ENCODE assay signal across 8 mouse cellular contexts in genomic region chr4:123748726-123749415, GRCm38 (mm10). TPM values are rescaled to one million over a fixed set of nuclear protein-coding genes. Genes with fewer than 3 reads are reported as not detected.
DNase-seq lines count a peak whose midpoint lies in the region; ATAC-seq lines count a peak whose summit lies in the region.

No protein-coding gene starts in this region.

- H3K4me3 ChIP-seq in kidney, embryonic 15.5 days (replicated peaks), result peak overlapping the region; percentile 99
- peak overlapping the region; percentile 92 for H3K4me3 ChIP-seq in hindbrain, embryonic 11.5 days (ENCODE audit: low read depth, low read length)
- H3K4me3 ChIP-seq in midbrain, embryonic 14.5 days (replicated peaks; ENCODE audit: low read depth, low read length), result peak overlapping the region; percentile 100

- H3K27me3 ChIP-seq in kidney, embryonic 15.5 days, result no peaks in the 10 kb centered on the region
- no peaks in the 10 kb centered on the region for H3K27me3 ChIP-seq in hindbrain, embryonic 11.5 days (ENCODE audit: control insufficient read depth, insufficient read depth, low read length)
- no peaks in the 10 kb centered on the region for H3K27me3 ChIP-seq in midbrain, embryonic 14.5 days (ENCODE audit: control insufficient read depth, insufficient read depth, low read length)

- peak overlapping the region; percentile 93 for H3K27ac ChIP-seq in kidney, embryonic 15.5 days
- peak overlapping the region; percentile 86; the same call in 1 of the 2 replicates for H3K27ac ChIP-seq in hindbrain, embryonic 11.5 days (ENCODE audit: low read depth, low read length)
- peak overlapping the region; percentile 93 for H3K27ac ChIP-seq in midbrain, embryonic 14.5 days (replicated peaks; ENCODE audit: low read depth, low read length)

- ATAC-seq in kidney, embryonic 15.5 days (replicated peaks; ENCODE audit: low FRiP score), result no peak
- no peak for ATAC-seq in hindbrain, embryonic 11.5 days (ENCODE audit: low FRiP score)
- no peak for ATAC-seq in midbrain, embryonic 14.5 days (ENCODE audit: low FRiP score, low TSS enrichment)

- WGBS in kidney, embryonic 15.5 days, result 11% methylated on average over 10 of the region's 10 CpGs
- 23% methylated on average over 10 of the region's 10 CpGs for WGBS in hindbrain, embryonic 11.5 days
- 14% methylated on average over 10 of the region's 10 CpGs for WGBS in midbrain, embryonic 14.5 days

- H3K9me3 ChIP-seq in kidney, embryonic 15.5 days (replicated peaks), result no peaks in the 10 kb centered on the region
- no peaks in the 10 kb centered on the region for H3K9me3 ChIP-seq in hindbrain, embryonic 11.5 days (ENCODE audit: control insufficient read depth, low read length)
- H3K9me3 ChIP-seq in midbrain, embryonic 14.5 days (ENCODE audit: control insufficient read depth, low read length), result no peaks in the 10 kb centered on the region

- H3K4me1 ChIP-seq in kidney, embryonic 15.5 days, result peaks cover 19% of the 10 kb centered on the region
- H3K4me1 ChIP-seq in hindbrain, embryonic 11.5 days (replicated peaks; ENCODE audit: control insufficient read depth, insufficient read depth, low read length), result peaks cover 4% of the 10 kb centered on the region; the same call in 1 of the 2 replicates
- peaks cover 22% of the 10 kb centered on the region for H3K4me1 ChIP-seq in midbrain, embryonic 14.5 days (ENCODE audit: control insufficient read depth, insufficient read depth, low read length)

- peak overlapping the region; percentile 87 for H3K4me2 ChIP-seq in kidney, embryonic 15.5 days
- H3K4me2 ChIP-seq in hindbrain, embryonic 11.5 days (replicated peaks; ENCODE audit: low read depth, low read length), result peak overlapping the region; percentile 59
- H3K4me2 ChIP-seq in midbrain, embryonic 14.5 days (ENCODE audit: low read length), result peak overlapping the region; percentile 77

- H3K9ac ChIP-seq in kidney, embryonic 15.5 days, result peak overlapping the region; percentile 87
- H3K9ac ChIP-seq in hindbrain, embryonic 11.5 days (ENCODE audit: low read depth, low read length), result peak overlapping the region; percentile 70
- H3K9ac ChIP-seq in midbrain, embryonic 14.5 days (replicated peaks; ENCODE audit: low read length), result peak overlapping the region; percentile 95

- DNase-seq in kidney, adult 8-10 months, result no peak
- peak; percentile 29 for DNase-seq in NIH3T3 (ENCODE audit: low read depth)
- peak; percentile 6 for DNase-seq in hindbrain, embryonic 11.5 days (ENCODE audit: low spot score)
- DNase-seq in midbrain, embryonic 14.5 days, result peak; percentile 21
- DNase-seq in Muller cell, postnatal 12 days (ENCODE audit: inconsistent ontology term), result no peak
- no peak for DNase-seq in urinary bladder, postnatal 25 days (ENCODE audit: low spot score)
- no peak for DNase-seq in cerebellum, postnatal 25 days

- H3K36me3 ChIP-seq in kidney, embryonic 15.5 days, result no peaks in the 10 kb centered on the region
- H3K36me3 ChIP-seq in hindbrain, embryonic 11.5 days (ENCODE audit: control insufficient read depth, insufficient read depth, low read length), result no peaks in the 10 kb centered on the region
- no peaks in the 10 kb centered on the region for H3K36me3 ChIP-seq in midbrain, embryonic 14.5 days (ENCODE audit: control insufficient read depth, insufficient read depth, low read length)

RNA-seq across cellular contexts. Expression of gene Akirin1, which starts 1.3 kb away (rescaled TPM):
- 42.5 and 46.8 TPM in 2 replicates for polyA plus RNA-seq in kidney, embryonic 15.5 days (2015; fragmentation: Nextera tagmentation; extraction: Ambion mirVana)
- 104 and 107 TPM in 2 replicates for polyA plus RNA-seq in hindbrain, embryonic 11.5 days (2014; fragmentation: Nextera tagmentation; extraction: Ambion mirVana)
- 83.4 and 96.0 TPM in 2 replicates for polyA plus RNA-seq in midbrain, embryonic 14.5 days (2014; fragmentation: Nextera tagmentation; extraction: Ambion mirVana)

RNA-seq across cellular contexts. Expression of gene Ndufs5, which starts 30.9 kb away (rescaled TPM):
- 314 and 337 TPM in 2 replicates for polyA plus RNA-seq in kidney, embryonic 15.5 days (2015; fragmentation: Nextera tagmentation; extraction: Ambion mirVana)
- 340 and 344 TPM in 2 replicates for polyA plus RNA-seq in hindbrain, embryonic 11.5 days (2014; fragmentation: Nextera tagmentation; extraction: Ambion mirVana)
- 428 and 578 TPM in 2 replicates for polyA plus RNA-seq in midbrain, embryonic 14.5 days (2014; fragmentation: Nextera tagmentation; extraction: Ambion mirVana)

RNA-seq across cellular contexts. Expression of gene Rhbdl2, which starts 38.8 kb away (rescaled TPM):
- polyA plus RNA-seq in kidney, embryonic 15.5 days (2015; fragmentation: Nextera tagmentation; extraction: Ambion mirVana), result 5.7 and 6.3 TPM in 2 replicates
- polyA plus RNA-seq in hindbrain, embryonic 11.5 days (2014; fragmentation: Nextera tagmentation; extraction: Ambion mirVana), result 0.46 and 0.86 TPM in 2 replicates
- 0.61 and 1.4 TPM in 2 replicates for polyA plus RNA-seq in midbrain, embryonic 14.5 days (2014; fragmentation: Nextera tagmentation; extraction: Ambion mirVana)

Comparison
In these comparisons a context has a peak if more than half of its experiments do, and no peak if none do; other contexts are left out.
1. DNase-seq: peak in NIH3T3 (single experiment), hindbrain, embryonic 11.5 days (single experiment) and midbrain, embryonic 14.5 days (single experiment); none in kidney, adult 8-10 months (0 of 2), Muller cell, postnatal 12 days (single experiment), urinary bladder, postnatal 25 days (single experiment) and cerebellum, postnatal 25 days (0 of 2).
2. Peak in every context shown above with its lines, with median percentiles within 50 percentile points of each other: H3K27ac ChIP-seq, H3K4me2 ChIP-seq, H3K4me3 ChIP-seq and H3K9ac ChIP-seq.